Mouse (Mus musculus) effector memory CD4-positive, alpha-beta T cell, adult 5 months (primary cell): ENCODE results near the gene 9930111J21Rik2. TPM values are rescaled to one million over a fixed set of nuclear protein-coding genes. Genes with fewer than 3 reads are reported as not detected.

Experiments used
- polyA plus RNA-seq: library from polyadenylated mRNA; unstranded; fragments of 100-300 nt; shearing (Covaris generic); gene quantifications from one replicate; pipeline ENCODE4 v1.2.1, GENCODE M21; 2017

9930111J21Rik2 gene
- 73.9 TPM for polyA plus RNA-seq

DNA sequence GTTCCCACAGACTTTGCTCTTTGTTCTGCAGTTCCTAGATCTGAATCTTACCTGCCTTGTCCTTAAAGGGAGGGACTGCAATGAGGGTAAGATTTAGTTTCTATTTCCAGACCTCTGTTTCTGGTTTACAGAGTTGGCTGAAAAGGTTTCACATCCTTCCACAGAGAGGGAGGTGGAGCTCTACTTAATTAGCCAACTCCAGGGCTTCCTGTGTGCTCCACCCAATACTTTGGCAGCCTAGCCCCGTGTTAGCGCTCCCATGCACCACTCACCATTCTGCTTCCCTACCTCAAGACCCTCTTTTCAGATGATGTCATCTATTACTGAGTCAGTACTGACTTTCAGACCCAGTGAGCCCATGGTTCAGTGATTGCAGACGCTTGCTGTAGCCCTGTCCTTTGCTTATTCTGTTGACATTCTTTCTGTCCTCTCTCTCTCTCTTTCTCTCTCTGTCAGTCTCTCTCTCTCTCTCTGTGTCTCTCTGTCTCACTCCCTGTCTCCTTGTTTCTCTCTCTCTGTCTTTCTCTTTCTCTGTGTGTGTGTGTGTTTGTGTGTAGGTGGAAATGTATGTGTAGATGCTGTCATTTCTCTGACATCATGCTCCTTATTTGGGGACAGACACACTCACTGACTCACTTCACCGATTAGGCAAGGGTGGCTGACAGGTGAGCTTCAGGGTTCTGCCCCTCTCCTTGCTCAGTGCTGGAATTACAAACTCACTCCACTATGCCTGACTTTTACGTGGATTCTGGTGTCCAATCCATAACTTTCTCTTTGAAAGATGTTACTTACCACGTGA, at the start of gene 9930111J21Rik2:
TSS of gene 9930111J21Rik2 (minus strand) at position 150 of the 799 bp plus-strand sequence.

DNA sequence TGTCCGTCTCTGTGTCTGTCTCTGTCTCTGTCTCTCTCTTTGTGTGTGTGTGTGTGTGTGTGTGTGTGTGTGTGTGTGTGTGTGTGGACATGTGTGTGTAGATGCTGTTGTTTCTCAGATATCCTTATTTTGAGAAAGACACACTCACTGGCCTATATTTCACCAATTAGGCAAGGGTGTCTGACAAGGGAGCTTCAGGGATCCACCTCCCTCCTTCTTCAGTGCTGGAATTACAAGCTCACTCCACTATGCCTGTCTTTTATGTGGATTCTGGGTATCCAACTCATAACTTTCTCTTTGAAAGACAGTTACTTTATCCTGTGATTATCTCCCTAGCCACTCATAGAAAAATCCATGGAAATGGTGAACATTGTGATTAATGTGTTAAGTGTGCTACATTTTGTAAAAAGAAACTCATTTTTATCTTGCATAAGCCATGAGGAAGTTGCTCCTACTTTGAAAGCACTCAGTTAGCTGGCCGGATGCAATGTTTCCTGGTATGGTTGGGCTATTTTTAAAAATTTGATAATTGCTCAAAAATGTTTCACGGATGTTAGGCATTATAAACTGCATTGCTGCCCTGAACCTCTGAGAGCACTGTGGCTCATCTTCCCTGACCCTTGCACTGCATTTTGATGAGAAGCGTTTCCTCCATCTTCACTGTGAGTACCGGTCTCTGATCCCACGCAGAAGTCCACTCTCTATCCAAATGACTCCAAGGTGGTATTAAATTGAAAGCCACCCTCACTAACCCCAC, 25.1 kb upstream of the 9930111J21Rik2 start, which contains the start of gene Ifi47:
TSS of gene Ifi47 (plus strand) at position 587 of the 757 bp plus-strand sequence.

GRCm38 (mm10) chr11:49063713-49064469, 12.8 kb upstream of the 9930111J21Rik2 start, which contains the start of gene Tgtp2:
Gene Tgtp2 (minus strand): TSS chr11:49064206.

DNA sequence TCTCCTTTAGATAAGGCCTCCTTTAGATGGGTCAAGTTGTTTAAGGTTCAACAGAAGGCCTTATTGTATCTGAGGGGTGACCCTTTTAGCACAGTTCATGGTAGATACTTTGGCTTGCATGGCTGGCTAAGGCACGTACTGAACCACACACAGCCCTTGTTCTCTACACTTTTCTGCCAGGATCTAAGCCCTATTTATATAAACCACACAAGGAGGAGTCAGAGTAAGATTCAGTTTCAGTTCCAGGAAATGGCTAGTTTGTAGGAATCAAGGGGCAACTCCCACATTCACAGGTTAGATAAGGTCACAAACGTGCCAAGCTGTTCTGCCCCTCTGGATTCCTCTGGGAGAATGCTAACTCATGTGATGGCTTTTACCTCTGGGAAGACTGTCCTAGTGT, 57.0 kb downstream of the 9930111J21Rik2 start, which contains the start of gene Tgtp1:
TSS of gene Tgtp1 (minus strand) at position 155 of the 400 bp plus-strand sequence.

GRCm38 (mm10) chr11:48991740-48992520, 59.1 kb downstream of the 9930111J21Rik2 start, which contains the start of gene Gm12185:
Gene Gm12185 (minus strand): TSS chr11:48992226.

GRCm38 (mm10) chr11:48979251-48979650, 71.8 kb downstream of the 9930111J21Rik2 start, which contains the start of gene 9930111J21Rik1:
Gene 9930111J21Rik1 (minus strand): TSS chr11:48979398.

DNA sequence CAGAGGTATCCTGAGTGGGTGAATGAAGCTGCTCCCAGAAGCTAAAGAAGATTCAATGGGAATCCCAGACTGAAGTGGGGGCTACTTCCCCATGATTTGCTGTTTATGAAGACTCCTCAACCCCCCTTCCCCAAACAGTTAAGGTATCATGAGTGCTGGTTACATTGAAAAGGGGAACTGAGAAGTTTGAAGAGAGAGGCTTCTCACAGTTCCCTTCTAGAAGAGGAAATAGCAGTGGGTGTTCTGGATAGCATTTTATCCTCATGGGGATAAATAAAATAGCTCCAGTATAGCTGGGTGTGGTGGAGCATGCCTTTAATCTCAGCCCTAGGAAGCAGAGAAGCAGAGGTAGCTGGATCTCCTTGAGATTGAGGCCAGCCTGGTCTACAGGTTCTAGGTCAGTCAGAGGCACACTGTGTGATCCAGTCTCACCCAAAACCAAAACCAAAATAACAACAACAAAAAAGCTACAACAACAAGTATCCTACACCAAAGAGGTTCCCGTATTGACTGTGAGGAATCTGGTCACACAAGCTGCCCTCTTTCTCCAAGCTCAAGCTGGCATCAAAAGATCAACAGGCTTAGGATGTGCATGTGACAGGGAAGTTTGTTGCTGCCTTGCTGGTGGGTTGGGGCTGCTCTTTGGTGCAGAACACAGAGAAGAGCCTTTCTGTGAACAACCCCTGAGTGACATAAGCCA, 72.7 kb downstream of the 9930111J21Rik2 start, which contains the start of gene Olfr56:
TSS of gene Olfr56 (plus strand) at position 650 of the 700 bp plus-strand sequence.

Other genes with a start within 250 kb of the 9930111J21Rik2 start
- 1.5 TPM for gene Trim41, start 233.9 kb downstream of the 9930111J21Rik2 start, polyA plus RNA-seq
- 0.74 TPM for gene Trim7, start 225.1 kb downstream of the 9930111J21Rik2 start, polyA plus RNA-seq
- 4.0 TPM for gene Gm12184, start 224.6 kb downstream of the 9930111J21Rik2 start, polyA plus RNA-seq
- gene Irgm1, start 179.6 kb downstream of the 9930111J21Rik2 start, polyA plus RNA-seq = 35.5 TPM
- 0.46 TPM for gene Gm5431, start 149.0 kb downstream of the 9930111J21Rik2 start, polyA plus RNA-seq
- 102 TPM for gene Psme2b, start 105.1 kb downstream of the 9930111J21Rik2 start, polyA plus RNA-seq
- 0.65 TPM for gene Olfr56, start 72.4 kb downstream of the 9930111J21Rik2 start, polyA plus RNA-seq
- 87.6 TPM for gene 9930111J21Rik1, start 71.8 kb downstream of the 9930111J21Rik2 start, polyA plus RNA-seq
- 0.76 TPM for gene Gm12185, start 59.0 kb downstream of the 9930111J21Rik2 start, polyA plus RNA-seq
- 55.4 TPM for gene Tgtp1, start 57.1 kb downstream of the 9930111J21Rik2 start, polyA plus RNA-seq
- gene Tgtp2, start 13.0 kb upstream of the 9930111J21Rik2 start, polyA plus RNA-seq = 90.7 TPM
- gene Ifi47, start 25.3 kb upstream of the 9930111J21Rik2 start, polyA plus RNA-seq = 130 TPM
- not detected for gene Olfr1396, start 63.6 kb upstream of the 9930111J21Rik2 start, polyA plus RNA-seq
- not detected for gene Olfr1395, start 91.0 kb upstream of the 9930111J21Rik2 start, polyA plus RNA-seq
- not detected for gene Olfr1394, start 103.1 kb upstream of the 9930111J21Rik2 start, polyA plus RNA-seq
- gene Btnl9, start 135.9 kb upstream of the 9930111J21Rik2 start, polyA plus RNA-seq = not detected
- 69.8 TPM for gene Zfp62, start 152.1 kb upstream of the 9930111J21Rik2 start, polyA plus RNA-seq
- gene Mgat1, start 192.9 kb upstream of the 9930111J21Rik2 start, polyA plus RNA-seq = 32.3 TPM
- not detected for gene Olfr1393, start 227.1 kb upstream of the 9930111J21Rik2 start, polyA plus RNA-seq
- not detected for gene Olfr1392, start 234.0 kb upstream of the 9930111J21Rik2 start, polyA plus RNA-seq